Comparison of ENCODE assay signal across 11 mouse cellular contexts in genomic region chr14:12177436-12177835, GRCm38 (mm10).
DNase-seq lines count a peak whose midpoint lies in the region; ATAC-seq and TF ChIP-seq lines count a peak whose summit lies in the region.
"Had no signal": no experiment of that assay in that cellular context is flagged by ENCODE, and none has a peak within 500 bp of the region (broad histone marks: within the 10 kb centered on the region; RNA-seq: fewer than 3 reads in every experiment).

No protein-coding gene starts in this region.

- H3K27ac ChIP-seq in stomach, embryonic 16.5 days (ENCODE audit: low read length): peak overlapping the region; percentile 8; the same call in 1 of the 2 replicates
- no peak overlapping the region for H3K27ac ChIP-seq in stomach, postnatal 0 days (replicated peaks)
- H3K27ac ChIP-seq: liver, embryonic 13.5 days had no signal

- H3K9me3 ChIP-seq in stomach, embryonic 16.5 days (replicated peaks; ENCODE audit: control insufficient read depth, low read length): no peaks in the 10 kb centered on the region
- H3K9me3 ChIP-seq in stomach, postnatal 0 days (ENCODE audit: control insufficient read depth, low read length): no peaks in the 10 kb centered on the region
- H3K9me3 ChIP-seq: liver, embryonic 13.5 days had no signal

- ATAC-seq in stomach, embryonic 16.5 days (ENCODE audit: insufficient read depth, low FRiP score): no peak
- ATAC-seq in stomach, postnatal 0 days (ENCODE audit: low FRiP score, low TSS enrichment): no peak

- DNase-seq in embryo, embryonic 10 days (ENCODE audit: low spot score): peak; percentile 21
- no peak for DNase-seq in embryo, embryonic 9.5 days (ENCODE audit: extremely low spot score)
- no peak for DNase-seq in stomach, postnatal 0 days (ENCODE audit: low spot score)
- DNase-seq in layer of hippocampus, adult 8-10 months (ENCODE audit: low spot score in 2 of 2): peak; percentile 41 to 52
- DNase-seq in retina, postnatal 1 day: peak; percentile 43
- no peak for DNase-seq in adipocyte (ENCODE audit: low spot score)
- no peak for DNase-seq in spleen, postnatal 14 days (ENCODE audit: low spot score in 2 of 2)
- DNase-seq: adrenal gland, adult 8-10 months; kidney, postnatal 14 days; liver, embryonic 13.5 days had no signal

- no peaks in the 10 kb centered on the region for H3K27me3 ChIP-seq in stomach, embryonic 16.5 days (ENCODE audit: control insufficient read depth, insufficient read depth, low read length)
- H3K27me3 ChIP-seq in stomach, postnatal 0 days (ENCODE audit: control insufficient read depth, insufficient read depth, low read length): no peaks in the 10 kb centered on the region
- H3K27me3 ChIP-seq: liver, embryonic 13.5 days had no signal

- no peak overlapping the region for H3K4me3 ChIP-seq in stomach, embryonic 16.5 days (replicated peaks; ENCODE audit: low read length)
- no peak overlapping the region for H3K4me3 ChIP-seq in stomach, postnatal 0 days (ENCODE audit: low read depth, low read length)
- H3K4me3 ChIP-seq: liver, embryonic 13.5 days had no signal

- no peak for TF ChIP-seq EP300 in stomach, postnatal 0 days (optimal IDR thresholded peaks at IDR 0.05)

- H3K4me2 ChIP-seq in stomach, embryonic 16.5 days (ENCODE audit: low read depth, low read length): no peak overlapping the region
- no peak overlapping the region for H3K4me2 ChIP-seq in stomach, postnatal 0 days (replicated peaks; ENCODE audit: low read depth)
- H3K4me2 ChIP-seq: liver, embryonic 13.5 days had no signal

- H3K4me1 ChIP-seq in stomach, embryonic 16.5 days (ENCODE audit: control insufficient read depth, insufficient read depth, low read length): peaks cover 2% of the 10 kb centered on the region; the same call in 1 of the 2 replicates
- H3K4me1 ChIP-seq in stomach, postnatal 0 days (replicated peaks; ENCODE audit: control insufficient read depth, insufficient read depth): no peaks in the 10 kb centered on the region
- H3K4me1 ChIP-seq: liver, embryonic 13.5 days had no signal

- no peak overlapping the region for H3K9ac ChIP-seq in stomach, embryonic 16.5 days (ENCODE audit: low read length)
- no peak overlapping the region for H3K9ac ChIP-seq in stomach, postnatal 0 days (ENCODE audit: low read length)
- H3K9ac ChIP-seq: liver, embryonic 13.5 days had no signal

- H3K36me3 ChIP-seq in stomach, embryonic 16.5 days (ENCODE audit: control insufficient read depth, insufficient read depth, low read length): no peaks in the 10 kb centered on the region
- H3K36me3 ChIP-seq in stomach, postnatal 0 days (ENCODE audit: control insufficient read depth, insufficient read depth, low read length): no peaks in the 10 kb centered on the region
- H3K36me3 ChIP-seq: liver, embryonic 13.5 days had no signal

- 42% methylated on average over 5 of the region's 5 CpGs for WGBS in stomach, embryonic 16.5 days
- WGBS in stomach, postnatal 0 days: 47% methylated on average over 5 of the region's 5 CpGs

- TF ChIP-seq CTCF in stomach, postnatal 0 days (IDR thresholded peaks at IDR 0.05; ENCODE audit: low read depth): no peak

Comparison
In these comparisons a context has a peak if more than half of its experiments do, and no peak if none do; other contexts are left out.
1. DNase-seq: peak in embryo, embryonic 10 days (single experiment), layer of hippocampus, adult 8-10 months (2 of 2) and retina, postnatal 1 day (single experiment); none in embryo, embryonic 9.5 days (single experiment), stomach, postnatal 0 days (single experiment), adipocyte (single experiment) and spleen, postnatal 14 days (0 of 2).